Mouse (Mus musculus) embryonic facial prominence, embryonic 15.5 days (tissue): ENCODE results near the gene Ankrd33b. TPM values are rescaled to one million over a fixed set of nuclear protein-coding genes. Genes with fewer than 3 reads are reported as not detected.

Experiments
- ATAC-seq: fragments of 200-750 bp; cut with Nextera tagmentation; 2 replicates; pipeline ENCODE4 v1.8.0; 2017; ENCODE audit warnings: low read depth, moderate TSS enrichment; ENCODE audit not compliant: insufficient number of reproducible peaks, low FRiP score, low TSS enrichment
- H3K27ac ChIP-seq: fragments of 300-500 bp; sonication (generic); replicated peaks from 2 replicates; pipeline ENCODE4 v1.5.1; 2015; ENCODE audit warnings: mild to moderate bottlenecking, inconsistent platforms
- H3K27me3 ChIP-seq: fragments of 300-500 bp; sonication (generic); 2 replicates; pipeline ENCODE4 v1.6.1; 2015; ENCODE audit warnings: inconsistent platforms
- H3K36me3 ChIP-seq: fragments of 300-500 bp; sonication (generic); 2 replicates; pipeline ENCODE4 v1.6.1; 2015; ENCODE audit warnings: mild to moderate bottlenecking, inconsistent platforms
- H3K4me1 ChIP-seq: fragments of 300-500 bp; sonication (generic); 2 replicates; pipeline ENCODE4 v1.6.1; 2015; ENCODE audit warnings: inconsistent platforms
- H3K4me2 ChIP-seq: fragments of 300-500 bp; sonication (generic); replicated peaks from 2 replicates; pipeline ENCODE4 v1.6.1; 2015; ENCODE audit warnings: mild to moderate bottlenecking, inconsistent platforms
- H3K4me3 ChIP-seq: fragments of 300-500 bp; sonication (generic); replicated peaks from 2 replicates; pipeline ENCODE4 v1.5.1; 2015; ENCODE audit warnings: mild to moderate bottlenecking, inconsistent platforms
- H3K9ac ChIP-seq: fragments of 300-500 bp; sonication (generic); 2 replicates; pipeline ENCODE4 v1.6.1; 2015; ENCODE audit warnings: inconsistent platforms
- H3K9me3 ChIP-seq: fragments of 300-500 bp; sonication (generic); replicated peaks from 2 replicates; pipeline ENCODE4 v1.6.1; 2016; ENCODE audit warnings: inconsistent platforms
- WGBS: fragments of 180-500 bp; shearing (Covaris S2); methylation state at CpG from one replicate; pipeline ENCODE4 v1.1.7; 2015; 5-methylcytosine and 5-hydroxymethylcytosine counted together
- polyA plus RNA-seq: library from polyadenylated mRNA; unstranded; fragments of >200 nt; fragmentation: Nextera tagmentation; extraction: Ambion mirVana; gene quantifications from 2 replicates; pipeline ENCODE4 v1.2.1, GENCODE M21; 2015

The Ankrd33b gene
- polyA plus RNA-seq = 0.80 and 1.1 TPM in 2 replicates

DNA sequence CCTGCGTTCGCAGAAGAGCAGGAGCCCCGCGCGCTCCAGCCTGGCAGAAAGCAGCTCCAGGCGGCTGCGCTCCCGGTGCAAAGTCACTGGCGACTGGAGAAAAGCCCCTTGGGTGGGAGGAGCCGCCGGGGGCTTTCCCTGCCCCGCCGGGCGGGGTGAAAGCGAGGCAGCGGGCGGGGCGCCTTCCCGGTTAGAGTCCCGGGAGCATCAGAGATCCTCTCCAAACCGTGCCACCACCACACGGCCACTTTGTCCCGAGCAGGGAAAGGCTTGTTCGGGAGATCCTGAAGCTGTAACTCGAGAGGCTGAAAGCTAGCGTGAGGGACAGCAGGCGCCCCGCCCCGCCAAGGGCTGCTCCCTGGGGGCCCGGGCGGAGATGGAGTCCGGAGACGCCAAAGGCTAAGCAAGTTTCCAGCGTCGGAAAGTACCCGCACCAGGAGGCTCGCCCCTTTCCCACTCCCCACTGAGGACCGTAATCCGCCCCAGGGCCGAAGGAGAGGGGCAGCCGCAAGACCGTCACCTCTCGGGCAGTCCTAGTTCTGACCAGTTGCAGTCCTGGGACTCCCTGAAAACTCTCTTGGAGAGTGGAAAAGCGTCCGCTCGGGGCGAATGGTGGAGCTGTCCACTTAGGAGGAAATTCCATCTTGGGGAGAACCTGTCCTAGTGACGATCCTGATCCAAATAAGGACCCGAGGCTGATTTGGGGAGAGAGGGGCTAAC, at the start of gene Ankrd33b:
Gene Ankrd33b, minus strand, starts transcription at position 246 of the 720 bp plus-strand sequence.
- ATAC-seq = no peak
- H3K27me3 ChIP-seq = peaks cover 53% of the 10 kb centered on the region

DNA sequence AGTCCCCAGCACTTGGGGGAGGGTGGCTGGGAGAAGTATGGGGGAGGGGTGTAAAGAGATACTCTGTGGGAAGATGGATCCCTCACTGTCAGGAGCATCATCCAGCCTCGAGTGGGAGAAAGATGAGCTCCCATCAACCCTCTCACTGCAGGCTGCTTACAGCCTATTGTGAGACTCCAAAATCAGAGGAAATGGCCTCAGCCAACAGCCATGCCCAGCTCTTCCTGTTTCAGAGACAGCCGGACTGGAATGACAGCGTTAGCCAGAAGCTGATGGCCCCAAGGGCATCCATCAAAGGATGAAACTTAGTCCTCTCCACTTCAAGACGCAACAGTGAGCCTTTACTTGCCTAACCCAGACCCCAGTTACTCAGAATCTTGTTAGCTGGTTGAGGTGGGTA, 47.7 kb upstream of the Ankrd33b start:
- no peaks in the 10 kb centered on the region for H3K4me1 ChIP-seq
- no peak for ATAC-seq
- 54% methylated on average over 4 of the region's 4 CpGs for WGBS

More for the DNA sequence above, at the start of gene Ankrd33b:
- Histone ChIP-seq H3K9me3 (no peaks in the 10 kb centered on the region), H3K4me3 (peak within 1 kb of the TSS; percentile 61), H3K4me2 (peak within 1 kb of the TSS; percentile 100), H3K36me3 (no peaks in the 10 kb centered on the region), H3K27ac (no peak within 1 kb of the TSS), H3K4me1 (peaks cover 31% of the 10 kb centered on the region), H3K9ac (peak within 1 kb of the TSS; percentile 18)
- WGBS = under 1% methylated on average over 46 of the region's 49 CpGs

DNA sequence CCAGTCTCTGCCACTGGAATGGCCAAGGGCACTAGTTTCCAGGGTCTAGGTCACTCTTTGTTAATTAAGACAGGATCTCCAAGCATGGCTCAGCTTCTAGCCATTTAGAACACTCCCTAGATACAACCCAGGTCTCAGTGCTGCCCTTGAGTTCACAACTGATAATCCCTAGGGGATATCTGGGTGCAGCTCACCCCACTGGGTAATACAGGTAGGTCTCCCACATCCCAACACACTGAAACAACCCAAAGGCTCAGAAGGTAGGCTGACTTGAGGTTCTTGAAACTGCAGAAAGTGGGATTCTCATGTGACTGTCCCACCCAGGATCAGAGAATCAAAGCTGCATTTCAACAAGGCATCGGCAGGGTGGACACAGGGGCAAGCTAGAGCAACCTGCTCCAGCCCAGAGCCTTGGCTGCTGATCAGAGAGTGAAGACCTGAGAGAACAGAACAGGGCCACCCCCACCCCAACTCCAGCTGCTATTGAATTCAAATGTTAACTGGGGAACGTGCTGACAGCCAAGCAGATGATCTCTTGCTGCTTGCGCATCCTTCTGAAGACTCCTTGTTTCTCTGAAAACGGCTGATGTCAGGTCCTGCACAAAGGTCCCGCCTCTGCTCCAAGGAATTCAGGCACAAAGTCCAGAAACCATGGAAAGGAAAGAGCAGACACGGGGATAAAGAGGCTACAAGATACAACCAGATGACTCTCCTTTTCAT, 46.8 kb upstream of the Ankrd33b start:
- Histone ChIP-seq H3K27ac (no peak overlapping the region), H3K4me2 (no peak overlapping the region), H3K9ac (no peak overlapping the region), H3K9me3 (no peaks in the 10 kb centered on the region), H3K36me3 (no peaks in the 10 kb centered on the region), H3K4me3 (no peak overlapping the region), H3K27me3 (no peaks in the 10 kb centered on the region), H3K4me1 (no peaks in the 10 kb centered on the region)
- no peak for ATAC-seq
- 46% methylated on average over 6 of the region's 6 CpGs for WGBS

More for the DNA sequence above, 47.7 kb upstream of the Ankrd33b start:
- Histone ChIP-seq H3K4me2 (no peak overlapping the region), H3K27me3 (no peaks in the 10 kb centered on the region), H3K36me3 (no peaks in the 10 kb centered on the region), H3K9ac (no peak overlapping the region), H3K4me3 (no peak overlapping the region), H3K9me3 (no peaks in the 10 kb centered on the region), H3K27ac (no peak overlapping the region)

DNA sequence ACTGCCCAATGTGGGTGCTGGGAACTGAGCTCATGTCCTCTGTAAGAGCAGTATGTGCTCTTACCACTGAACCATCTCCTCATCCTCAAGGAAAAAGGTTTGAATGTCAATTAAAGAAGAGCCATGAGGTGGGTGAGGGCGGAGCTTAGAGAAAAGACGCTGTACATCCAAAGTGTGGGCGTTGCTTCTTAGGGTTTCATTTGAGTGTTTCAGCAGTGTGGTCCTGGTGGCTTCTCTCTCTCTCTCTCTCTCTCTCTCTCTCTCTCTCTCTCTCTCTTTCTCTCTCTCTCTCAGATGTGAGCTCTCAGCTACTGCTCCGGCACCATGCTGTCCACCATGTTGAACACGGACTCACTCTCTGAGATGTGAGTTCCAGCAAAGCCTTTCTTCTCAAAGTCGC, 46.1 kb upstream of the Ankrd33b start:
- no peaks in the 10 kb centered on the region for H3K9me3 ChIP-seq
- WGBS = 88% methylated on average over 6 of the region's 6 CpGs
- H3K36me3 ChIP-seq = no peaks in the 10 kb centered on the region
- H3K4me3 ChIP-seq = no peak overlapping the region
- no peaks in the 10 kb centered on the region for H3K4me1 ChIP-seq
- no peak for ATAC-seq
- H3K27me3 ChIP-seq = no peaks in the 10 kb centered on the region
- H3K27ac ChIP-seq = no peak overlapping the region
- no peak overlapping the region for H3K4me2 ChIP-seq
- H3K9ac ChIP-seq = no peak overlapping the region

DNA sequence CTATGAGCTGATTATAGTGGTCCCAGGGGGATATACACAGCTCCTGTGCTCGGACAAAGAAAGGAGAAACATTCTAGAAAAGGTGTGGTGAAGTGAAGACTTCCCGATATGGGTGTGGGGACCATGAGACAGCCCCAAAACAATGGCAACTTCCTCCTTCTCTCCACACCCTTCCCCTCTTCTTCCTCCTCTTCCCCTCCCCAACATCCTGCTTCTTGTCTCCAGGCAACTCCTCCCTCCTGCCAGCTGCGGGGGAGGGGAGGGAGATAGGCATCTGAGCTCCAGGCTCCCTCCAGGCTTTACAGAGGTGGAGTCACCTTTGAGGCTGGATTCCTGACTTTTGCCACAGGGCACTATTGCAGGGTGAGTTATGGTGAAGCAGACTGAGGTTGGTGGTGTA, 45.4 kb upstream of the Ankrd33b start:
- H3K27ac ChIP-seq = no peak overlapping the region
- no peaks in the 10 kb centered on the region for H3K36me3 ChIP-seq
- no peak overlapping the region for H3K4me3 ChIP-seq
- H3K4me1 ChIP-seq = no peaks in the 10 kb centered on the region
- 33% methylated on average over 3 of the region's 3 CpGs for WGBS
- H3K27me3 ChIP-seq = no peaks in the 10 kb centered on the region
- H3K9me3 ChIP-seq = no peaks in the 10 kb centered on the region
- no peak overlapping the region for H3K4me2 ChIP-seq
- no peak for ATAC-seq
- H3K9ac ChIP-seq = no peak overlapping the region

DNA sequence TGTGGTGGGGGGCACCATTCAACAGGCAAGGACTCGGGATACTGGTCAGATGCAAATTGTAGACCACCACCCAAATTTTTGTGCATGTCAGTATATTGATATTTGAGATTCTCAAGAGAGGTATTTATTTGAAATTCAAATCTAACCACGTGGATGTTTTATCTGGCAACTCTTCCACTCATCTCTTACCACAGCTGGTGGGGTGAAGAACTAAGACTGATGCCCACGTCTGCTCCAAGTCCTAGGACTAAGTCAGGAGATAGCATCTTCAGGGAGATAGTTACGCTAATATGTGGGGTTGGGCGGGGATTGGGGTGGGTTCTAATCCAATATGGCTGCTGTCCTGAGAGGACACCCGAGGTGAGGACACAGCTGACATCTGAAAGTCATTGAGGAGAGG, 44.9 kb upstream of the Ankrd33b start:
- ATAC-seq = no peak
- no peak overlapping the region for H3K27ac ChIP-seq
- WGBS = 70% methylated on average over 6 of the region's 6 CpGs

DNA sequence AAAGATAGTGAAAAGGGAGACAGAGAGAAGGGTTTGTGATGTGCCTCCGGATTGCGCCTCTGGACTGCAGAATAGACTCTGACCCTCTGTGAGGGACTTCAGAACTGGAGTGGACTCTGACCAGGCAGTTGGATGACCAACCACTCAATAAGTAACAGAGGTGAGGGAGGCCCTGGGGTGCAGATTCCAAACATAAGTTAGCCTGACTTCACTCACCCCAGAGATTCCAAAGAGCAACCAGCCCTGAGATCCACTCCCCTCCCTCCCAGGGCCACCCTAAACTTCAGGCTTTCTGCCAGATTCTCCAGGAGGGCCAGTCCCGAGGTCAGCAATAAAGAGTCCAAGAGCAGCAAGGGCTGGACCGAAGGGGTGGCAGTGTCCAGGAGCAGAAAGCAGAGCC, 40.0 kb upstream of the Ankrd33b start:
- Histone ChIP-seq H3K36me3 (no peaks in the 10 kb centered on the region), H3K4me1 (no peaks in the 10 kb centered on the region), H3K4me2 (no peak overlapping the region), H3K9me3 (no peaks in the 10 kb centered on the region), H3K9ac (no peak overlapping the region), H3K4me3 (no peak overlapping the region), H3K27ac (no peak overlapping the region), H3K27me3 (no peaks in the 10 kb centered on the region)
- ATAC-seq = no peak
- 76% methylated on average over 4 of the region's 4 CpGs for whole genome bisulfite sequencing

More for the DNA sequence above, 44.9 kb upstream of the Ankrd33b start:
- no peaks in the 10 kb centered on the region for H3K27me3 ChIP-seq
- no peaks in the 10 kb centered on the region for H3K9me3 ChIP-seq
- H3K4me3 ChIP-seq = no peak overlapping the region
- no peak overlapping the region for H3K9ac ChIP-seq
- H3K36me3 ChIP-seq = no peaks in the 10 kb centered on the region
- H3K4me2 ChIP-seq = no peak overlapping the region
- no peaks in the 10 kb centered on the region for H3K4me1 ChIP-seq

DNA sequence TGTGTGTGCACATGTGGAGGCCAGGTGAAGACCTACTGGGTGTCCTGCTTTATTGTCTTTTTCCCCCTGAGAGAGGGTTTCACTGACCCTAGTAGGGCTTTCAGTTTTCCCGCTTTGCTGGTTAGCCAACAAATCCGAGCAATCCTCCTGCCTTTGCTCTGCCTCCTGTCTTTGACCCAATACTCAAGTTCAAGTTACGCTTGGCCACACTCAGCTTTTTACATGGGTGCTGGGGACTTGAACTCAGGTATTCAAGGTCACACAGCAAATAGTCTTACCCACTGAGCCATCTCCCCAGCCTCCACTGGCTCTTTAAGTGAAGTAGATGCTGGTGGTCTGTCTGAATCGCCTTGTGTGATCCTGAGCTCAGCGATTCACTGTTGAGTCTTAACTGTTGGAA, 39.4 kb upstream of the Ankrd33b start:
- H3K4me1 ChIP-seq = no peaks in the 10 kb centered on the region
- no peak for ATAC-seq

DNA sequence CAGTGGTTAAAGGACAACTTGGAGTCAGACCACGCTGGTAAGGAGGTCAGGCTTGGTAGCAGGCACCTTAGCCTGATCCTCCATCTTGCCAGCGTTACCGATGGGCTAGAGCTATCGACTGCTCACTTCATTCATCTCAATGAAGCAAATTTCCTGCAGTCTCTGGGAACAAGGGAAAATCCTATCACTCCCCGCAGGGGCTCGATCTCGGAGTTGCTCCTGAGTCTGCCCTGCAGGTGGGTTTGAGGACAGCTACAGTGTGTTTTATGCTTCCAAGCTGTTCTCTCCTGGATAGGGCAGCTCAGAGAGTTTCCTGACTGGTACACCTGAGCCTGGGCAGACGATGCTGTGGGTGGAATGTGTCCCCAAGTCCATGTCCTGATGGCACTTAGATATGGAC, 36.8 kb upstream of the Ankrd33b start:
- WGBS = 88% methylated on average over 8 of the region's 8 CpGs
- H3K4me2 ChIP-seq = no peak overlapping the region
- H3K4me1 ChIP-seq = no peaks in the 10 kb centered on the region
- H3K9me3 ChIP-seq = no peaks in the 10 kb centered on the region
- H3K9ac ChIP-seq = no peak overlapping the region
- no peak for ATAC-seq
- H3K36me3 ChIP-seq = no peaks in the 10 kb centered on the region
- no peak overlapping the region for H3K4me3 ChIP-seq
- no peak overlapping the region for H3K27ac ChIP-seq
- no peaks in the 10 kb centered on the region for H3K27me3 ChIP-seq

More for the DNA sequence above, 39.4 kb upstream of the Ankrd33b start:
- Histone ChIP-seq H3K4me2 (no peak overlapping the region), H3K27me3 (no peaks in the 10 kb centered on the region), H3K36me3 (no peaks in the 10 kb centered on the region), H3K27ac (no peak overlapping the region), H3K9ac (no peak overlapping the region), H3K9me3 (no peaks in the 10 kb centered on the region), H3K4me3 (no peak overlapping the region)
- WGBS = 84% methylated on average over 5 of the region's 5 CpGs

DNA sequence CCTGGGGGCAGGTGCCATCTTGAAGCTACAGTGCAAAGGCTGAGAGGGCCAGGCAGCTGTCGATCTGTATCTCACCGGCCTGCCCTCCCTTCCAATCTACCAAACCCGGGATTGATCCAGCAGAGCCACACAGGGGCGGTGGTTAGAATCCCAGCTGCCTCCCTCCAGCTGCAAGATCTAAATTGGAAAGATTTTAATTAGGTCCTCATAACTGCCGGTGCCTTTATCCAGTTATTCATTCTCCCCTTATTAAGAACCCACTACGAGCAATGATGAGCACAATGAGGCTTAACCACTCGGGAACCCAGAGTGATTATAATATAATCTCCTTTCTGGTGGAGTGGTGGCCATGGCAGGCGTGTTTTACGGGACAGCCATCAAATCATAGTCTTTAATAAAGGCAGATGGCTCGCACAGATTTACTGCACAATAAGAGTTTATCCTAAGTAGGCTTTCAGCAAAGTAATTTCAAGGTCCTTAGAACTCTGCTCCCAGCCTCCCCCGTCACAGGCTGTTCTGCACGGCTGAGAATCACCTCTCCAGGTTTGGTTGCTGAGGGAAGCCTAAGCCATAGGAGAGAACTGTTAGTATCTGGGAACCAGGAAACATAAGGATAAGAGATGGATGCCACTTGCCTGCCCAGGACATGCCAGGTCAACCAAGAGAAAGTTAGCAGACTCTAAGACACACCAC, 34.8 kb upstream of the Ankrd33b start:
- H3K4me3 ChIP-seq = no peak overlapping the region
- no peaks in the 10 kb centered on the region for H3K9me3 ChIP-seq
- H3K4me2 ChIP-seq = no peak overlapping the region
- WGBS = 68% methylated on average over 12 of the region's 12 CpGs
- no peak overlapping the region for H3K27ac ChIP-seq
- no peaks in the 10 kb centered on the region for H3K27me3 ChIP-seq
- no peaks in the 10 kb centered on the region for H3K4me1 ChIP-seq
- H3K9ac ChIP-seq = no peak overlapping the region
- H3K36me3 ChIP-seq = no peaks in the 10 kb centered on the region
- no peak for ATAC-seq

DNA sequence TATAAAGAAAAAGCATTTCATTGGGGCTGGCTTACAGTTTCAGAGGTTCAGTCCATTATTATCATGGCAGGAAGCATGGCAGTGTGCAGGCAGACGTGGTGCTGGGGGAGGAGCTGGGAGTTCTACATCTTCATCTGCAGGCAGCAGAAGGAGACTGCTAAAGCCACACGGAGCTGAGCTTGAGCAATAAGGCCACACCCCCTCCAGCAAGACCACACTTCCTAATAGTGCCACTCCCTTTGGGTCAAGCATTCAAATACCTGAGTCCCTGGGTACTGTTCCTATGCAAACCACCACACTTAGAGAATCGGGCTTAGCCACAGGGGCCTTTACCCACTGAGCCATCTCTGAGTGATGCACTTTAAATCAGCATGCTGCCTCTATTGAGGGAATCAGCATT, 33.4 kb upstream of the Ankrd33b start:
- no peak overlapping the region for H3K9ac ChIP-seq
- H3K4me2 ChIP-seq = no peak overlapping the region
- ATAC-seq = no peak
- no peak overlapping the region for H3K27ac ChIP-seq
- H3K36me3 ChIP-seq = no peaks in the 10 kb centered on the region
- no peaks in the 10 kb centered on the region for H3K9me3 ChIP-seq
- H3K27me3 ChIP-seq = no peaks in the 10 kb centered on the region
- WGBS = 30% methylated on average over 3 of the region's 3 CpGs
- H3K4me1 ChIP-seq = no peaks in the 10 kb centered on the region
- H3K4me3 ChIP-seq = no peak overlapping the region
